ENCODE assay signal across 8 mouse cellular contexts in the genomic region with DNA sequence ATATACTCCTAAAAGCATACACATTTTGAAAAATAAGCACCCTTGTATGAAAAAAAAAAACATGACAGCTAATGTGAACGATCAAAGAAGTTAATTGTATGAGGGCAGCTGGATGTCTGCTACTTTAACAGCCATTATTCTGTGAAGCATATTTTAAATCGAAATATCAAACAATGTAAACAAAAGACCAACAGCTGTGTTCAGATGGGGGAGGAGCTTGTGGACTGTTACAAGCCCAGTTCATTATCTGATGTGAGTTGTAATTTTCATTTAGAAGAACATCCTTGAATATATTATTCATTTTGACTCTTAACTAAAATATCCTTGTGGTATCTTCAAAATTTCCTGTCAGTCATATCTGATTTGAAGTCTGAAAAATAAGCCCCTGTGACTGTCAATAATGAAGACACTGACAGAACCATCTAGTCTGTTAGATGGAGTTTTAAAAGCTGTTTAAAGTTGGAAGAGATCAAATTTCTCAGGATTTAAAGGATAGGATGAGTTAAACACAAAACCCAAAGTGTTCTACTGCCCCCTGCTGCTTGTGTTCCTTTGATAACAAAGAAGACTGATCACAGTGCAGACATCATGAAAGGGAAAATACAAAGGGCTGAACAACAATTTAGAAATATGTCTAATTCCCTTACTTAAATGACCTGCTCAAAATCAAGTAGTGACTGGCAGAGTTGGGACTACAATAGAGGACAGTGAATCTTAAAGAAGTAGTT. TPM values are rescaled to one million over a fixed set of nuclear protein-coding genes. Genes with fewer than 3 reads are reported as not detected.
DNase-seq lines count a peak whose midpoint lies in the region; ATAC-seq and TF ChIP-seq lines count a peak whose summit lies in the region.

No protein-coding gene starts in this region.

- H3K27ac ChIP-seq in kidney, postnatal 0 days: no peak overlapping the region
- H3K27ac ChIP-seq in cerebellum, adult 2 months (ENCODE audit: insufficient read depth, low read length): no peak overlapping the region

- H3K27me3 ChIP-seq in kidney, postnatal 0 days (ENCODE audit: insufficient read depth, low read length): no peaks in the 10 kb centered on the region
- no peaks in the 10 kb centered on the region for H3K27me3 ChIP-seq in cerebellum, adult 2 months (ENCODE audit: control insufficient read depth, insufficient read depth, low read length)

- no peaks in the 10 kb centered on the region for H3K36me3 ChIP-seq in kidney, postnatal 0 days (ENCODE audit: insufficient read depth, low read length)

- H3K9me3 ChIP-seq in kidney, postnatal 0 days (replicated peaks; ENCODE audit: low read length): no peaks in the 10 kb centered on the region

- peak; percentile 14 to 83 for DNase-seq in adrenal gland, adult (ENCODE audit: inconsistent age in 2 of 2, low spot score in 1 of 2)
- no peak for DNase-seq in adrenal gland, postnatal 4 days (ENCODE audit: low spot score in 2 of 2)
- DNase-seq in kidney, postnatal 0 days (ENCODE audit: low spot score): peak; percentile 63
- DNase-seq in kidney, adult 11 months: no peak
- DNase-seq in embryo, embryonic 10.5 days (ENCODE audit: low spot score): peak; percentile 72
- DNase-seq in layer of hippocampus, postnatal 10 days (ENCODE audit: low spot score in 2 of 2): peak; percentile 68 to 69
- peak; percentile 5 to 6 for DNase-seq in right cerebral cortex, postnatal 36 days (ENCODE audit: low spot score in 2 of 2)
- DNase-seq in cerebellum, adult 2 months: no peak

- TF ChIP-seq CTCF in kidney, postnatal 0 days (IDR thresholded peaks at IDR 0.05; ENCODE audit: low read depth): peak; percentile 63
- no peak for TF ChIP-seq CTCF in cerebellum, adult 2 months (IDR thresholded peaks at IDR 0.05; ENCODE audit: borderline replicate concordance, insufficient read depth, low read depth, low read length)

- no peak for ATAC-seq in kidney, postnatal 0 days (replicated peaks; ENCODE audit: low FRiP score, low read depth)

- H3K9ac ChIP-seq in kidney, postnatal 0 days (ENCODE audit: low read depth, low read length): no peak overlapping the region

- H3K4me2 ChIP-seq in kidney, postnatal 0 days (ENCODE audit: low read length): no peak overlapping the region

- 53% methylated on average over 2 of the region's 2 CpGs for WGBS in kidney, postnatal 0 days
- WGBS in cerebellum, adult 2 months: 30% methylated on average over 2 of the region's 2 CpGs

- H3K4me3 ChIP-seq in kidney, postnatal 0 days (replicated peaks; ENCODE audit: low read depth, low read length): no peak overlapping the region
- H3K4me3 ChIP-seq in cerebellum, adult 2 months (replicated peaks; ENCODE audit: insufficient read depth, low read depth, low read length): no peak overlapping the region

- no peaks in the 10 kb centered on the region for H3K4me1 ChIP-seq in kidney, postnatal 0 days (replicated peaks; ENCODE audit: insufficient read depth, low read length)
- no peaks in the 10 kb centered on the region for H3K4me1 ChIP-seq in cerebellum, adult 2 months (ENCODE audit: control insufficient read depth, insufficient read depth, low read length)

- TF ChIP-seq POLR2A in cerebellum, adult 2 months (IDR thresholded peaks at IDR 0.05; ENCODE audit: borderline replicate concordance, insufficient read depth, low read length): no peak

RNA-seq across cellular contexts. Expression of a gene that starts 14.7 kb away (rescaled TPM):
- 10 to 100 TPM; 31.0 to 31.1 TPM for total RNA-seq in adrenal gland, postnatal 4 days (2021)
- 12.1 and 12.8 TPM in 2 replicates for polyA plus RNA-seq in kidney, postnatal 0 days (2015; fragmentation: Nextera tagmentation; extraction: Ambion mirVana)
- 10 to 100 TPM; 71.2 to 76.3 TPM for total RNA-seq in layer of hippocampus, postnatal 10 days (2021)
- 65.6 and 77.7 TPM in 2 replicates for polyA plus RNA-seq in cerebellum, adult 2 months (2012; rRNA removed)

Comparison
In these comparisons a context has a peak if more than half of its experiments do, and no peak if none do; other contexts are left out.
1. DNase-seq: peak in adrenal gland, adult (2 of 2), kidney, postnatal 0 days (single experiment), embryo, embryonic 10.5 days (single experiment), layer of hippocampus, postnatal 10 days (2 of 2) and right cerebral cortex, postnatal 36 days (2 of 2); none in adrenal gland, postnatal 4 days (0 of 2), kidney, adult 11 months (single experiment) and cerebellum, adult 2 months (0 of 2).